Mouse (Mus musculus) neural tube, embryonic 13.5 days (tissue): ENCODE results near the gene Tnfrsf23. TPM values are rescaled to one million over a fixed set of nuclear protein-coding genes. Genes with fewer than 3 reads are reported as not detected.
"Not testable (repeated sequence)": the region's sequence is repeated elsewhere in the genome, so short reads cannot be mapped to it uniquely, and the experiment has no call there.

ENCODE experiments used
- ATAC-seq: fragments of 200-750 bp; cut with Nextera tagmentation; 2 replicates; pipeline ENCODE4 v1.8.0; 2017; ENCODE audit warnings: low read depth, mild to moderate bottlenecking, moderate TSS enrichment, moderate library complexity
- H3K27ac ChIP-seq: fragments of 300-500 bp; sonication (generic); replicated peaks from 2 replicates; pipeline ENCODE4 v1.5.1; 2015; ENCODE audit warnings: moderate library complexity, mild to moderate bottlenecking, inconsistent platforms
- H3K27me3 ChIP-seq: fragments of 300-500 bp; sonication (generic); 2 replicates; pipeline ENCODE4 v1.6.1; 2015; ENCODE audit warnings: mild to moderate bottlenecking, inconsistent platforms
- H3K36me3 ChIP-seq: fragments of 300-500 bp; sonication (generic); 2 replicates; pipeline ENCODE4 v1.6.1; 2015; ENCODE audit warnings: mild to moderate bottlenecking, inconsistent platforms
- H3K4me1 ChIP-seq: fragments of 300-500 bp; sonication (generic); replicated peaks from 2 replicates; pipeline ENCODE4 v1.6.1; 2015; ENCODE audit warnings: inconsistent platforms
- H3K4me2 ChIP-seq: fragments of 300-500 bp; sonication (generic); 2 replicates; pipeline ENCODE4 v1.6.1; 2015; ENCODE audit warnings: inconsistent platforms, mild to moderate bottlenecking, moderate library complexity
- H3K4me3 ChIP-seq: fragments of 300-500 bp; sonication (generic); 2 replicates; pipeline ENCODE4 v1.5.1; 2015; ENCODE audit warnings: mild to moderate bottlenecking, inconsistent platforms
- H3K9ac ChIP-seq: fragments of 300-500 bp; sonication (generic); 2 replicates; pipeline ENCODE4 v1.6.1; 2015; ENCODE audit warnings: moderate library complexity, mild to moderate bottlenecking, inconsistent platforms
- H3K9me3 ChIP-seq: fragments of 300-500 bp; sonication (generic); 2 replicates; pipeline ENCODE4 v1.6.1; 2016; ENCODE audit warnings: inconsistent platforms
- WGBS: fragments of 180-500 bp; shearing (Covaris S2); methylation state at CpG from one replicate; pipeline ENCODE4 v1.1.7; 2015; 5-methylcytosine and 5-hydroxymethylcytosine counted together
- polyA plus RNA-seq: library from polyadenylated mRNA; unstranded; fragments of >200 nt; fragmentation: Nextera tagmentation; extraction: Ambion mirVana; gene quantifications from 2 replicates; pipeline ENCODE4 v1.2.1, GENCODE M21; 2015

Tnfrsf23 gene
- polyA plus RNA-seq, 1 experiment from 2014 or later, result 0.43 TPM

DNA sequence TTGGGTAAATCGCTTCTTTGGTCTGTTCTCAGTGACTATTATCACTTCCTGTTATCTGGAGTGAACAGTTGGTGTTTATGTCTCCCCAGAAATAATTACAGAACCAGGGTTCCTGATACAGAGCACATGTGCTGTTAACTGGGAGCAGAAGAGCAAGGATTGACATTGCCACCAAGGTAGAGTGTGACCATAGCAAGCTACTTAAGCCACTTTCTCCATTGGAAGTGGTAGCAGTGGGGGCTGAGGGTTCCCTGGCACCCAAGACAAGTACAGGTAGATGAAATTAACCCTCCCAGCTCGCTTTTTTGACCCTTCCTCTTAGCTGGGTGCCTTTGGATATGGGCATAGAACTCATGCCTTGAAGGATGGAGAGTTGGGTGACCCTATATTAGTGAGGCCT lies 4.8 kb downstream of the Tnfrsf23 start:
- H3K4me2 ChIP-seq, H3K27me3 ChIP-seq, H3K4me1 ChIP-seq, H3K27ac ChIP-seq, H3K4me3 ChIP-seq, H3K9me3 ChIP-seq, H3K36me3 ChIP-seq, H3K9ac ChIP-seq, ATAC-seq: not testable (repeated sequence)
- WGBS, result 45% methylated on average over 2 of the region's 2 CpGs

DNA sequence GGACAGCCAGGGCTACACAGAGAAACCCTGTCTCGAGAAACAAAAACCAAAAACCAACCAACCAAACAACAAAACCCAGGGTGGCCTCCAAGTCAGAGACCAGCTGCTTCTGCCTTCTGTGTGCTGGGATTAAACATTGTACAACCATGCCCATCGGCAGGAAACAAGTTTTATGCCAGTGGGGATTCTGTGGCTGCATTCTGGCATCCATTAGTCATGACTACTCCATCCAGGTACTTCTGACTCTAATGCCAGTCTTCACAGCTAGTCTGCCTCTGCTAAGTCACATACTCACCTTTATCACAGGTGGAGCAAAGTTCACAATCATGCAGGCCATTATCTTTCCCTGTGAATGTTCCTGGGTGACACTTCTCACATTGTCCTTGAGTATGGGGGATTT lies 6.0 kb downstream of the Tnfrsf23 start:
- H3K9ac ChIP-seq, H3K27ac ChIP-seq, ATAC-seq, H3K4me3 ChIP-seq, H3K4me2 ChIP-seq, H3K36me3 ChIP-seq, H3K27me3 ChIP-seq, H3K4me1 ChIP-seq, H3K9me3 ChIP-seq: not testable (repeated sequence)
- 75% methylated on average over 2 of the region's 2 CpGs for WGBS

DNA sequence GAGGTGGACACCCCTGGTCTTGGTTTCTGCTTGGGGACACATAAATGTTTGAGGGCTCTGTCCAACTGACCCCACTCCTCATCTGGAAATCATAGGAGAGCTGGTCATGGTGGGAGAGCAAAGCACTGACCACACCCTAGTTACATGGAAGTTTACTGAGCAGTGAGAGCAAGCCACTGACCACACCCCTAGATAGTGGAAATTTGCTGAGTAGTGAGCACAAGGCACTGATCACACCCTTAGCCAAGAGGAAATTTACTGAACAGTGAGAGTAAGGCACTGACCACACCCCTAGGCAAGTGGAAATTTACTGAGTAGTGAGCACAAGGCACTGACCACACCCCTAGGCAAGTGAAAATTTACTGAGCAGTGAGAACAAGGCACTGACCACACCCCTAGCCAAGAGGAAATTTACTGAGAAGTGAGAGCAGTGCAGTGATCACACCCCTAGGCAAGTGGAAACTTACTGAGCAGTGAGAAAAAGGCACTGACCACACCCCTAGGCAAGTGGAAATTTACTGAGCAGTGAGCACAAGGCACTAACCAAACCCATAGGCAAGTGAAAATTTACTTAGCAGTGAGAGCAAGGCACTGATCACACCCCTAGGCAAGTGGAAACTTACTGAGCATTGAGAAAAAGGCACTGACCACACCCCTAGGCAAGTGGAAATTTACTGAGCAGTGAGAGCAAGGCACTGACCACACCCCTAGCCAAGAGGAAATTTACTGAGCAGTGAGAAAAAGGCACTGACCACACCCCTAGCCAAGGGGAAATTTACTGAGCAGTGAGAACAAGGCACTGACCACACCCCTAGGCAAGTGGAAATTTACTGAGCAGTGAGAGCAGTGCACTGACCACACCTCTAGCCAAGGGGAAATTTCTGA lies 19.0 kb downstream of the Tnfrsf23 start:
- H3K4me3 ChIP-seq, result no peak overlapping the region
- no peaks in the 10 kb centered on the region for H3K9me3 ChIP-seq

DNA sequence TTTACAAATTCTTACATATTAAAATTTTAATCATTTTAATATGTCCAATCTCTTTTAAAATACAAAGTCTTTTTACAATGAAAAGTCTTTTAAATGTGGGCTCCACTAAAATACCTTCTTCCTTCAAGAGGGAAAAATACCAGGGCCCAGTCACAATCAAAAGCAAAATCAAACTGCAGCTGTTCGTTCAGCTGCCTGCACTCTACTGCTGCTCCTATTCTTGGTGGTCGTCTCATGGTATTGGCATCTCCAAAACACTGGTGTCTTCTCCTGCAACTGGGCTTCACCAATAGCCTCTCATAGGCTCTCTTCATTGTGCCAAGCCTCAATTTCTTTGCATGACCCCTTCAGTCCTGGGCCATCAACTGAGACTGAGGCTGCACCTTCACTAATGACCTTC lies 22.2 kb downstream of the Tnfrsf23 start:
- WGBS, result 89% methylated on average over 2 of the region's 2 CpGs
- no peak for ATAC-seq

More for the DNA sequence above, 19.0 kb downstream of the Tnfrsf23 start:
- Histone ChIP-seq H3K36me3 (no peaks in the 10 kb centered on the region), H3K27me3 (no peaks in the 10 kb centered on the region), H3K4me2 (no peak overlapping the region), H3K27ac (no peak overlapping the region), H3K9ac (no peak overlapping the region), H3K4me1 (no peaks in the 10 kb centered on the region)
- no peak for ATAC-seq

DNA sequence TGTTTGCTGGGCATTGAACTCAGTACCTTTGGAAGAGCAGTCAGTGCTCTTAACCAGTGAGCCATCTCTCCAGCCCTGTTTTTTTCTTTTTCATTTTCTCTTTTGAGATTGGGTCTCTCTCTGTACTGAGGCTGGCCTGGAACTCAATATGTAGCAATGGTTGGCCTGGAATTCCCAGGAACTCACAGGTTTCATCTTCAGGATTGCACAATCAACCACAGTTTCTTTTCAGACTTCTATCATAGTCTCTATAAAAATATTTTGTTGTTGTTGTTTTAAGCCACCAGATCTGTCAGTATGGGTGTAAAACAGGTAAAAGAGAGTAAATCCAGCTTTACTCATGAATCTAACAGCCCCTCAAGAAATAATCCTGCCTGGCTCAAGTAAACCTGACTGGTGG lies 24.9 kb downstream of the Tnfrsf23 start:
- H3K27ac ChIP-seq, result no peak overlapping the region
- H3K9ac ChIP-seq, result no peak overlapping the region
- no peak overlapping the region for H3K4me3 ChIP-seq
- H3K9me3 ChIP-seq, result no peaks in the 10 kb centered on the region
- no peaks in the 10 kb centered on the region for H3K36me3 ChIP-seq
- ATAC-seq, result no peak
- no peaks in the 10 kb centered on the region for H3K4me1 ChIP-seq
- H3K4me2 ChIP-seq, result no peak overlapping the region
- no peaks in the 10 kb centered on the region for H3K27me3 ChIP-seq

More for the DNA sequence above, 22.2 kb downstream of the Tnfrsf23 start:
- no peaks in the 10 kb centered on the region for H3K9me3 ChIP-seq
- H3K4me3 ChIP-seq, result no peak overlapping the region
- no peak overlapping the region for H3K4me2 ChIP-seq
- H3K36me3 ChIP-seq, result no peaks in the 10 kb centered on the region
- H3K27ac ChIP-seq, result no peak overlapping the region
- no peaks in the 10 kb centered on the region for H3K4me1 ChIP-seq
- H3K27me3 ChIP-seq, result no peaks in the 10 kb centered on the region
- H3K9ac ChIP-seq, result no peak overlapping the region

DNA sequence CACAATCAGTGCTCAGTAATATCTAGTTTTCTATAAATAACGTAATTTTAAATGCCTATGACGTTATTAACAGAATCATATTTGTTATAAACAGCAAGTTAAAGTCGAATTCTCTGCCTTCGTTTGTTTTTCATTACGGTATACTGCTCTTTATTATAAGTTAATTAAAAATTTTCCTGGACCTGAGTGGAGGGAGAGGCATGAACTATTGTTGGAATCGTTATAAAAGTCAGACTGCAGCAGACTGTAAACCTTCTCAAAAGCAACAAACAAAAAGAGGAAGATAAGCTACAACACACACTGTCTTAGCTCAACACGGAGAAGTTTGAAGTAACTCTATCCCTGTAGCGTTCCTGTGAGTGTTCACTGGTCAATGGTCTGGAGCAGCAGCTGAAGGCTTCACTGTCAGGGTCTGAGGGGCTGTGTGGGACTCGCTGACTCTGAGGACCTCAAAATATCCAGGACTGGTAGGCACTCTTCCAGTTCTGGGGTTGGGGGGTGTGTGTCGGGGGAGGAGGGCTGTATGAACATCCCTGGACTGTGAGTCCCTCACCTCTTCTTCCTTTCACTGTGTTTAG lies 35.8 kb downstream of the Tnfrsf23 start:
- H3K4me1 ChIP-seq, H3K27ac ChIP-seq, H3K27me3 ChIP-seq, H3K36me3 ChIP-seq, H3K9ac ChIP-seq, H3K9me3 ChIP-seq: not testable (repeated sequence)
- WGBS, result 57% methylated on average over 10 of the region's 10 CpGs
- 0 out of 2 replicates have a peak, but pooled peaks have one; percentile 27 for ATAC-seq
- peak overlapping the region; percentile 74 for H3K4me3 ChIP-seq
- peak overlapping the region; percentile 86 for H3K4me2 ChIP-seq

DNA sequence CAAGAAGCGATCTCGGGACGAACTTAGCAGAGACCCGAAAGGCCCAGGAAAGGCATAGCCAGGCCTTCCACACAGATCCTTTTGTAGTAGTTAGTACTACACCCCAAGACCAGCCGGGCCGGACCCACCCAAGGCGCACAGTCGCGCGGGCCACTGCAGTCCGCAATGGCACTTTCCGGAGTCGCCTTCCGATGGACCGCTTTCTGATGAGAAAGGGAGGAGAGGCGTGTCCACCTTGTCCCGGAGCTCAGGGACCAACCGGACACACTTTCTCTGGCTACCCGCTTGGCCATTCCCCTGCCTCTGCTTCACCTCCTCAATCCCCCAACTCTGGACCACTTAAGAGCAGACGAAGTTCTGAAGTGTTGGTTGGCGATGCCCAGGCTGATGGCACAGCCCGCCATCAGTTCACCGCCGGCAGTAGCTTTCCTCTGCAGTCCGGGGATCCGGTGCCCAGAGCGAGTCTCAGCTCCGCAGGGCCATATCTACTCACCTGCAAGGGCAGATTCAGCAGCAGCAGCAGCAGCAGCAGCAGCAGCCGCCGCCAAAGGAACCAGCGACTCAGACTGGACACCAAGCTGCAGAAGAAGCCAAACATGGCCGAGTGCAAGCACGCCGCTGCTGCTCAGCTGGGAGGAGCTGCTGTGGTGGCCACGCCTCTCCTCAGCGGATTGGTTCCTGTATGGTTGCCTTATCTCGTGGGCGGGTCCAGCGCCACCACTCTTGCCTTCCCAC lies 36.5 kb downstream of the Tnfrsf23 start, which contains the start of gene Tnfrsf22:
Gene Tnfrsf22, minus strand, starts transcription at position 628 of the 735 bp plus-strand sequence.
- H3K4me2 ChIP-seq, result peak within 1 kb of the TSS; percentile 86
- H3K27me3 ChIP-seq, result no peaks in the 10 kb centered on the region
- peaks cover 3% of the 10 kb centered on the region; the same call in 1 of the 2 replicates for H3K4me1 ChIP-seq
- H3K9ac ChIP-seq, result peak within 1 kb of the TSS; percentile 81
- H3K4me3 ChIP-seq, result peak within 1 kb of the TSS; percentile 74
- H3K9me3 ChIP-seq, result peaks cover 8% of the 10 kb centered on the region; the same call in 1 of the 2 replicates
- 3% methylated on average over 39 of the region's 39 CpGs for WGBS
- no peak within 1 kb of the TSS for H3K27ac ChIP-seq
- peak; percentile 100 for ATAC-seq
- no peaks in the 10 kb centered on the region for H3K36me3 ChIP-seq

DNA sequence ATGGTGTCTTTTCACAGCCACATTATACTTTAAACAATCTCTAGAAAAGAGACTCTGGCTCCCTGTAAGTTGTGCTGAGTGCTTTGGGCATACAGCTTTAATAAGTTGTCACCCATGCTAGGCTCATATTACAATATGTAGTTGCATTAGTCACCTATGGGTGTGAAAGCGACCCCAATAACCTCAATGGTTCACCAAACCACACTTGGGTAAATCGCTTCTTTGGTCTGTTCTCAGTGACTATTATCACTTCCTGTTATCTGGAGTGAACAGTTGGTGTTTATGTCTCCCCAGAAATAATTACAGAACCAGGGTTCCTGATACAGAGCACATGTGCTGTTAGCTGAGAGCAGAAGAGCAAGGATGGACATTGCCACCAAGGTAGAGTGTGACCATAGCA lies 41.7 kb downstream of the Tnfrsf23 start:
- H3K4me1 ChIP-seq, H3K36me3 ChIP-seq, H3K4me2 ChIP-seq, ATAC-seq, H3K27me3 ChIP-seq, H3K27ac ChIP-seq, H3K9ac ChIP-seq, H3K4me3 ChIP-seq, H3K9me3 ChIP-seq: not testable (repeated sequence)
- 99% methylated on average over 2 of the region's 2 CpGs for WGBS

DNA sequence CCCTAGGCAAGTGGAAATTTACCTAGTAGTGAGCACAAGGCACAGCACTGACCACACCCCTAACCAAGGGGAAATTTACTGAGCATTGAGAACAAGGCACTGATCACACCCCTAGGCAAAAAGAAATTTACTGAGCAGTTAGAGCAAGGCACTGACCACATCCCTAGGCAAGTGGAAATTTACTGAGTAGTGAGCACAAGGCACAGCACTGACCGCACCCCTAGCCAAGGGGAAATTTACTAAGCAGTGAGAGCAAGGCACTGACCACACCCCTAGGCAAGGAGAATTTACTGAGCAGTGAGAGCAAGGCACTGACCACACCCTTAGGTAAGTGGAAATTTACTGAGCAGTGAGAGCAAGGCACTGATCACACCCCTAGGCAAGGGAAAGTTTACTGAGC lies 49.0 kb downstream of the Tnfrsf23 start:
- H3K4me3 ChIP-seq, result no peak overlapping the region
- H3K9ac ChIP-seq, result no peak overlapping the region
- H3K27me3 ChIP-seq, result no peaks in the 10 kb centered on the region
- no peaks in the 10 kb centered on the region for H3K4me1 ChIP-seq
- H3K36me3 ChIP-seq, result no peaks in the 10 kb centered on the region
- H3K27ac ChIP-seq, result no peak overlapping the region
- ATAC-seq, result no peak
- WGBS, result 97% methylated on average over 1 of the region's 1 CpGs
- no peaks in the 10 kb centered on the region for H3K9me3 ChIP-seq
- H3K4me2 ChIP-seq, result no peak overlapping the region

DNA sequence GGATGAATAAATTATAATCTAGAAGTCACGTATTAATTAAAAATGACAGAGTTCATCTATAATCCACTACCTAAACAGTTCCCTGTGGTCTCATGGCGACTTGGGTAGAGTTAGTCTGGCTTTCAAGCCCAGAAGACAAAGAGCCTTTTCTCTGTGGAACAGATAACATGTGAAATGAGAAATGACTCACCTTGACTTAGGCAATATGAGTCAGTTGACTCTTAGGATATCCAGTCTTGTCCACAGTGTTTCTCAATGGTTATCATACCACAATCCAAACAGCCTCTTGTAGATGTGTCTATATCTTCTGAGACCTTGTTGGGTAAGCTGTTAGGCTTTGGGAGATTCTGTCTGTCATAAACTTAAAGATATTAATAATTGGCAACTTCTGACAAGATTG lies 54.2 kb downstream of the Tnfrsf23 start:
- Histone ChIP-seq H3K4me1 (no peaks in the 10 kb centered on the region), H3K4me3 (no peak overlapping the region), H3K9me3 (no peaks in the 10 kb centered on the region), H3K27ac (no peak overlapping the region), H3K4me2 (no peak overlapping the region), H3K9ac (no peak overlapping the region), H3K27me3 (no peaks in the 10 kb centered on the region), H3K36me3 (no peaks in the 10 kb centered on the region)
- 64% methylated on average over 2 of the region's 2 CpGs for WGBS
- no peak for ATAC-seq

DNA sequence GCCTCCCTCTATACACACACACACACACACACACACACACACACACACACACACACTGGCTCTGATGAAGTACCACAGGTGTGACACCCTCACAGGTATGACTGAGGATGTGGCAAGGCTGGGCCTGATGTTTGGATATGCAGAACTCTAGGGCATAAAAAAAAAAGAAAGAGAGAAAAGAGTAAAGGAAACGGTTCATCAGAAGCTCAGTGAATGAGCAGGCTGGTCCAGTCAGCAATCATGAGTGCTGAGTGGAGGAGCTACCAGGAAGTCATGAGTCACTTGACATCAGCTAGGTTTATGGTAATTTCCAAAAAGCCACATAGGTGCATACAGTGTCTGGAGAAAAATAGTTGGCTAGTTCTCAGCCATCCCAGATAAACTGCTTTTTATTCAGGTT lies 56.2 kb downstream of the Tnfrsf23 start:
- Histone ChIP-seq H3K27me3 (no peaks in the 10 kb centered on the region), H3K9me3 (no peaks in the 10 kb centered on the region), H3K9ac (no peak overlapping the region), H3K4me3 (no peak overlapping the region), H3K4me1 (no peaks in the 10 kb centered on the region), H3K4me2 (no peak overlapping the region), H3K27ac (no peak overlapping the region), H3K36me3 (no peaks in the 10 kb centered on the region)
- 60% methylated on average over 1 of the region's 1 CpGs for WGBS
- no peak for ATAC-seq

DNA sequence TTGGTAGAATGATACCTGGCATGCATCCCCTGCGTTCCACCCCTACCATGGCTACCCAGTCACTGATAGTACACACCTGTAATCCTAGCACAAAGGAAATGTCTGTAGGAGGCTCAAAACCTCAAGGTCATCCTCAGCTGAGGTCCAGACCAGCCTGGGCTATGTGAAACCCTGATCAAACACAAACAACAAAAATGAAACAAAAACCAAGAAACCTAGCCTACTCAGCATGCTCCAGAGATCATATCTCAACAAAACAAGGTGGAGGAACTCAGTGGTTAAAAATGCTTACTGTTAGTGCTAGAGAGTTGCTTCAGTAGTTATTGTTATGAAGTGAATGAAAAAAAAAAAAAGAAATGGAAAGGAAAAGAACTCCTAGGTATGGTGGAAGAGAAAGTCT lies 57.1 kb downstream of the Tnfrsf23 start, which contains the start of gene Tnfrsf26:
Gene Tnfrsf26, minus strand, starts transcription at position 183 of the 400 bp plus-strand sequence.
- WGBS, result 95% methylated on average over 1 of the region's 1 CpGs
- H3K4me3 ChIP-seq, result no peak within 1 kb of the TSS

More for the DNA sequence above, 57.1 kb downstream of the Tnfrsf23 start, which contains the start of gene Tnfrsf26:
- no peak for ATAC-seq
- no peak within 1 kb of the TSS for H3K9ac ChIP-seq
- no peaks in the 10 kb centered on the region for H3K36me3 ChIP-seq
- no peaks in the 10 kb centered on the region for H3K9me3 ChIP-seq
- no peaks in the 10 kb centered on the region for H3K4me1 ChIP-seq
- H3K27me3 ChIP-seq, result no peaks in the 10 kb centered on the region
- no peak within 1 kb of the TSS for H3K27ac ChIP-seq
- H3K4me2 ChIP-seq, result no peak within 1 kb of the TSS
